Mouse (Mus musculus): ENCODE measurements around the gene Ripk3.

The Ripk3 gene

DNA sequence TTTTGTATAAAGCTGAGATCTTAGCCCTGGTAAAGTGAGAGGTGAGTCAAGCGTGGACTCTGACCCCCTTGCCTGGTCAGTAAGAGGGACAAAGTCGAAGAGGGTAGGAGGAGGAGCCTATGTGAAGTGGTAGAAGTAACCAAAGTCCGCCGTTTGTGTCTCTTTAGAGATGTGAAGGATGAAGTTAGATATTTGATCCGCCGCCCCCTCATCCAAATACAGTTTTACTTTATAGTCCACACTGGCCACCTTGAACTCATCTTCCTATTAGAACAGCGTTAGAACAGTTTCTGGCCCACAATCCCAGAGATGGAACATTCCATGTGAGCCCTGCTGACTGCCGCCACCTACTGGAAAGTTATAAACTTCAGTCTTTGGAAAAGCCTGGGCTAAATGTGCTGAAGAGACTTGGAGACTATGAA, 30.3 kb downstream of the Ripk3 start, which contains the start of gene Cideb:
Gene Cideb (minus strand): TSS at position 96 of the 422 bp plus-strand sequence.
- DNase-seq: peak; percentile 95

DNA sequence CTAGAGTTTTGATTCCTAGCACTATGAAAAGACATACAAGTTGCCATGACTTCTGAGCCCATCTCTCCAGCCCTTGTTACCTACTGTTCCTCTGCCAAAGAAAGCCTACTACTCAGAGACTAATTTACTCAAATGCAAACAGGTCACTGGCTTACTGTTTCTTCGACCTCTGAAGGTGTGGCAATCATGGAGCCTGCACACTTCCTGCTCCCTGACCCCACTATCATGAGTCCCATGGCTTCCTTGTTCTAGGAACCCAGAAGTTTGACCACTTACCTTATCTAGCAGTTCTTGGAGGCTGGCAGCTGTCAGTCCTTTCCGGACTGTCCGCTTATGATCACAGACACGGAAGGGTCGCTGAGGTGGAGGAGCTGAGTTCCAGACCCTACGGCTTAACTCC, 31.1 kb downstream of the Ripk3 start:
- no peak for DNase-seq

DNA sequence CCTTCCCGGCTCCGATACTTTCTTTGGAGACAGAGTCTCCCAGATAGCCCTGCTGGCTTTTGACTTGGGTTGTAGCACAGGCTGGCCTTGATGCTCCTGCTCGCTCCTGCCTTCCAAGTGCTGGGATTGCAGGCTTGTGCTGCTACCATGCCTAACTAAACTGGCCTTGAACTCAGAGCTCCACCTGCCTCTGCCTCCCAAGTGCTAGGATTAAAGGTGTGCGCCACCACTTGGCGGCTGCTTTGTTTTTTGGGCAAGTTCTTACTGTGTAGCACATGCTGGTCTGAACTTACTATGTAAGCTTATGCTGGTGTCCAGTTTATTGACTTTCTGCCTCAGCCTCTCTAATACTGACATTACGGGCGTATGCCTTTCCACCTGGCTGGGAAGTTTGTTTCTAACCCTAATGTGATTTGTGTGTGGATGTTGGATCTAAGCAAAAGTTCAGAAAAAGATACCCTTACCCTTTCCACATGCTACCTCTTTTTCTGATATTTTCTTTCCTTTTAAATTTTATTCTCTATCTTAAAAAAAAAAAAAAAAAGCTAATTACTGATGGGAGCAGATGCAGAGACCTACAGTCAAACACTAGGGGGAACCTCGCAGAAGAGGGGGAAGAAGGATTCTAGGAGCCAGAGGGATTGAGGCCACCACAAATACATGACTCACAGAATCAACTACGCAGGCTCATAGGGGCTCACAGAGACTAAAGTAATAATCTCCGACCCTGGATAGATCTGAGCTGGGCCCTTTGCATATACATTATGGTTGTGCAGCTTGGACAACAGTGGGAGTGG, 41.4 kb downstream of the Ripk3 start:
- DNase-seq: no peak

DNA sequence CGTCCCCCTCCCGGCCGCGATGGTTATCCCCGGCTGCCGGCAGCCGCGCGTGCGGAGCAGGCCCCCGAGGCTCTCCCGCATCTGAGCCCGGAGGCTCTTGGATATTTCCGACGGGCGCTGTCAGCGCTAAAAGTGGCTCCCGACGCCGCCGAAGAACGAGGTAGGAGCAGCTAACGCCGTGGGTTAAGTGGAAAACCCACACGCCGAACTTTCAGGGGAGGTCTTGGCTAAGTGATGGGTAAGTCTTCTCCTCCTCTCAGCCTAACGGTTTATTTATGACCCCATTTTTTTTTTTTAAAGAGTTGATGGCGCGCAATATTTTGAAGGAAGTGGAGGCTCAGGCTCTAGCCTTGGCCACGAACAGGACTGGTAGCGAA, 42.8 kb downstream of the Ripk3 start:
- no peak for DNase-seq

DNA sequence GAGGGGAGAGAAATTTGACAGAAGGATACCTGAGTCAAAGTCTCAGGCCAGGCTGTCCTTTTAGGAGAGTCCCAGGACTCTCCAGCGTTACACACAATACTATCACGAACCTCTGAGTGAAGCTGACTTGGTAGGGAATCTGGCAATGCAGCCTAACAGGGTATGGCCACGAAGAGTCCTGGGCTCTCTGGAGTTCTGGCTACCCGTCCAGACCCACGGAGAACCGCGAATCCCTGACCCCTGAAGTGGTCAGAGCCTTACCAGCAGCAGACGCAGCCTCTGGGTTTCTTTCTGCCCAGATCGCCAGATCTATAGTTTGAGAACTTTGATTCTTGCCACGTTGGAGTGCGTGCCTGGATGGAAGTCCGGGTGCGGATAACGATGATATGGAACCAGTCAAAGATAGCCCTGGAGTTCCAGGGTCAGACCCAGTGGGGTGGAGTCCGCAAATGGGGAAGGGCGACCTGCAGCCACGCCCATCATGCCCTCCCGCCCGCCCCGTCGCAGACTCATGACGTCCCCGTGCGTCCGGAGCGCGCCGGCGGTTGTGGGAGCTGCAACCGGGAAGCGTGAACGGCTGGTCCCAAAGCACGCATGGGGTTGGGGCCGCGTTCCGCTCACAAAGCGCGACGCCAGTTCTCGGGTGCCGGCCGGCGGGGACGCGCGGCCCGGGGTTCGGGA, 43.3 kb downstream of the Ripk3 start, which contains the start of the genes Dhrs1 and Nop9:
Gene Dhrs1 (minus strand): TSS at position 511 of the 681 bp plus-strand sequence.
Gene Nop9 (plus strand): TSS at position 514 of the 681 bp plus-strand sequence.
- DNase-seq: peak; percentile 91

DNA sequence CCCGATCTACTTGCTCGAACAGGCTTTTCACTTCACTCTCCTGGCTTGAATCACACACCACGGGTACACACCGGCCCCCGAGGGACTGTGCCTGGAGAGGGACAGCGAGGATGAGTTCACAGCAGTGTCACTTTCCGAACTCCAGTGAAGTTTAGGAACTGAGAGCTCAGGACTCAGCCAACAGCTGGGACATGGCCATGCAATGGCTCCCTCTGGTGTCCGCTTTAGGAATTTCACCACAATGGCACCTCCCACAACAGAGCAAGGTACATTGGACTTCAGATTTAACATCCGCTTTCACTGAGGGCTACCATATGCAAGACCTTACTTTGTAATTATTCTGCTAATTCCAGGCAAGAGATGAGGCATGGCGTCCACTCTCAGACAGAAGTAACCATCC, 45.0 kb downstream of the Ripk3 start:
- peak; percentile 95 for DNase-seq

DNA sequence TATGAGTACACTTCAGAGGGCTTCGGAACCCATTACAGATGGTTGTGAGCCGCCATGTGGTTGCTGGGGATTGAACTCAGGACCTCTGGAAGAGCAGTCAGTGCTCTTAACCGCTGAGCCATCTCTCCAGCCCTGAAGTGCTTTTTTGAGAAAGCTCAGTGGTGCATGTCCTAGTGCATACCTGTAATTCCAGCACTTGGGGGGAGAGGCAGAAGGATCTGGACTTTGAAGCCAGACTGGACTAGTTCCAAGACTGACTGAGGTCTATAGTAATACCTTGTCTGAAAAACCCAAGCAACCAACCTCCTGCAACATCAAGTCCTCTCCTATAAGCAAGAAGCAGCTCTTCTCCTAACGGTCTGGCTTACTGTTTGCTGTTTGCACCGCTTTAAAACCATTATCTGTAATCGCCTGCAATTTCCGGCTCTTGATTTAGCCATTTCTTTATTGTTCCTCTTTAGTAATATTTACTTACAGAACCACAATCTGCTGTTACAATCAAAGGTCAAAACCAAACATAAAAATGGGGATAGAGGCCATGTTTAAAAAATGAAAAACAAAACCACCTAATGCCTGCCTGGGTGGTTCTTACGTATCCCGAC, 51.5 kb downstream of the Ripk3 start:
- DNase-seq: peak; percentile 81

DNA sequence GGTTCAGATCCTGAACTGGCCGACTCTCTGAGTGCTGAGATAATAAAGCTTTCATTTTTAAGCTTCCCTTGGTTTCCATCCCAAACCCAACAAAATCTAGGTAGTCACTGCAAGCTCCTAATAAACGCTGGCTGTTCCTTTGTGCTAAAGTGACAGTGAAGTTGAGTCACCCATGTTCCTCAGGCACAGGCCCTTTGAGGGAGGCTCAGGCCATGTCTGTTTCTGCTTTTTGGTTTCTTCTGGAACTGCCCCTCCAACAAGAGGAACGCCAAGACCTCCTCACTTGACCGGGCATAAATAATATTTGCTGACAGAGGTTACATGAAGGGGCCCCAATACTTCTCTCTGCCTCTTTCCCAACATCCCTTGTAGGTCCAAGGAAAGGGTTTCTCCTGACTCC, 52.9 kb downstream of the Ripk3 start:
- DNase-seq: no peak

DNA sequence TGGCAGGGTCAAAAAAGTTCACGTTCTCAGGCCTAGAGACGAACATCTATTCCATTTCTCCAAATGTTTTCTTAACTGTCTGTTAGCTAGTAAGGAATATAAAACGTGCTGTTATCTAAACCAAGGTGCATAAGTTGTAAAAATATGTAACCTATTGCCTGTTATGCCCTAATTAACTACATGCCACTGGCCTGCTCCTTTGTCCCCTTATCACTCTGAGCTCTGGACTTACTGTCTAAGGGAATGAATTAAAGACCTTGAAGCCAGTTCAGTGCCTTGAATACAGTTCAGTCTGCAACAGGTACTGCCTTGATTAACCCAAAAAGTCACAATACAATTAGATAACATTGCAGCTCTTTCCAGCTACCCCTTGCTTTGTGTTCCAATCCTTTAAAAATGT, 53.3 kb downstream of the Ripk3 start:
- no peak for DNase-seq
